Mouse (Mus musculus): Measurements from ENCODE around the gene Krt78. TPM values are rescaled to one million over a fixed set of nuclear protein-coding genes. Genes with fewer than 3 reads are reported as not detected.

Gene Krt78
- total RNA-seq, 2 experiments from 2014 or later = not detected

Other genes starting within 250 kb of the Krt78 start
- not detected for gene Krt5, start 241.4 kb downstream of the Krt78 start, total RNA-seq (2021)
- not detected for gene Krt71, start 211.2 kb downstream of the Krt78 start, total RNA-seq (2021)
- gene Krt72, start 167.8 kb downstream of the Krt78 start, total RNA-seq (2021) = not detected
- 1 to 10 TPM; 1.7 TPM for gene Krt73, start 151.9 kb downstream of the Krt78 start, total RNA-seq (2021)
- gene Krt2, start 136.1 kb downstream of the Krt78 start, total RNA-seq (2021) = under 1 TPM; 0.28 to 0.67 TPM
- 1 to 10 TPM; 1.7 to 2.6 TPM for gene Krt1, start 103.5 kb downstream of the Krt78 start, total RNA-seq (2021)
- gene Krt77, start 84.6 kb downstream of the Krt78 start, total RNA-seq (2021) = 10 to 100 TPM; 13.4 to 16.9 TPM
- not detected for gene Krt76, start 61.4 kb downstream of the Krt78 start, total RNA-seq (2021)
- gene Krt4, start 29.6 kb downstream of the Krt78 start, total RNA-seq (2021) = not detected
- gene Krt79, start 14.0 kb downstream of the Krt78 start, total RNA-seq (2021) = not detected
- not detected for gene Krt8, start 50.2 kb upstream of the Krt78 start, total RNA-seq (2021)
- gene Krt18, start 73.9 kb upstream of the Krt78 start, total RNA-seq (2021) = under 1 TPM in 1 of 2 experiments, not detected in 1; 0.26 TPM
- gene Eif4b, start 119.5 kb upstream of the Krt78 start, total RNA-seq (2021) = 100 to 1,000 TPM; 173 to 179 TPM
- gene Tns2, start 146.1 kb upstream of the Krt78 start, total RNA-seq (2021) = 10 to 100 TPM; 16.0 to 21.8 TPM
- 100 to 1,000 TPM; 153 to 163 TPM for gene Spryd3, start 181.9 kb upstream of the Krt78 start, total RNA-seq (2021)
- gene Igfbp6, start 190.1 kb upstream of the Krt78 start, total RNA-seq (2021) = 10 to 100 TPM; 60.2 to 61.6 TPM
- gene Soat2, start 196.2 kb upstream of the Krt78 start, total RNA-seq (2021) = under 1 TPM in 1 of 2 experiments, not detected in 1; 0.30 TPM
- gene Zfp740, start 249.0 kb upstream of the Krt78 start, total RNA-seq (2021) = 10 to 100 TPM; 71.0 to 71.7 TPM